Mouse (Mus musculus) limb, embryonic 13.5 days (tissue): ENCODE results near the gene Atp5f1. TPM values are rescaled to one million over a fixed set of nuclear protein-coding genes. Genes with fewer than 3 reads are reported as not detected.
"Not testable (repeated sequence)": the region's sequence is repeated elsewhere in the genome, so short reads cannot be mapped to it uniquely, and the experiment has no call there.

Experiments used
- ATAC-seq: fragments of 200-750 bp; cut with Nextera tagmentation; 2 replicates; pipeline ENCODE4 v1.8.0; 2017; ENCODE audit warnings: low read depth, moderate number of reproducible peaks, moderate TSS enrichment; ENCODE audit not compliant: low FRiP score
- H3K27ac ChIP-seq: fragments of 300-500 bp; sonication (generic); 2 replicates; pipeline ENCODE4 v1.5.1; 2015; ENCODE audit warnings: inconsistent platforms, mild to moderate bottlenecking, moderate library complexity
- H3K27me3 ChIP-seq: fragments of 300-500 bp; sonication (generic); 2 replicates; pipeline ENCODE4 v1.6.1; 2015; ENCODE audit warnings: mild to moderate bottlenecking, inconsistent platforms
- H3K36me3 ChIP-seq: fragments of 300-500 bp; sonication (generic); 2 replicates; pipeline ENCODE4 v1.6.1; 2015; ENCODE audit warnings: inconsistent platforms, mild to moderate bottlenecking, moderate library complexity
- H3K4me1 ChIP-seq: fragments of 300-500 bp; sonication (generic); 2 replicates; pipeline ENCODE4 v1.6.1; 2015; ENCODE audit warnings: inconsistent platforms
- H3K4me2 ChIP-seq: fragments of 300-500 bp; sonication (generic); replicated peaks from 2 replicates; pipeline ENCODE4 v1.6.1; 2015; ENCODE audit warnings: inconsistent platforms, mild to moderate bottlenecking, moderate library complexity
- H3K4me3 ChIP-seq: fragments of 300-500 bp; sonication (generic); 2 replicates; pipeline ENCODE4 v1.5.1; 2015; ENCODE audit warnings: moderate library complexity, mild to moderate bottlenecking, inconsistent platforms
- H3K9ac ChIP-seq: fragments of 300-500 bp; sonication (generic); 2 replicates; pipeline ENCODE4 v1.6.1; 2015; ENCODE audit warnings: mild to moderate bottlenecking, inconsistent platforms
- H3K9me3 ChIP-seq: fragments of 300-500 bp; sonication (generic); 2 replicates; pipeline ENCODE4 v1.6.1; 2016; ENCODE audit warnings: inconsistent platforms
- WGBS: fragments of 180-500 bp; shearing (Covaris S2); methylation state at CpG from one replicate; pipeline ENCODE4 v1.1.7; 2015; 5-methylcytosine and 5-hydroxymethylcytosine counted together
- polyA plus RNA-seq: library from polyadenylated mRNA; unstranded; fragments of >200 nt; fragmentation: Nextera tagmentation; extraction: Ambion mirVana; gene quantifications from 2 replicates; pipeline ENCODE4 v1.2.1, GENCODE M21; 2015

Atp5f1 gene
- 456 and 469 TPM in 2 replicates for polyA plus RNA-seq

DNA sequence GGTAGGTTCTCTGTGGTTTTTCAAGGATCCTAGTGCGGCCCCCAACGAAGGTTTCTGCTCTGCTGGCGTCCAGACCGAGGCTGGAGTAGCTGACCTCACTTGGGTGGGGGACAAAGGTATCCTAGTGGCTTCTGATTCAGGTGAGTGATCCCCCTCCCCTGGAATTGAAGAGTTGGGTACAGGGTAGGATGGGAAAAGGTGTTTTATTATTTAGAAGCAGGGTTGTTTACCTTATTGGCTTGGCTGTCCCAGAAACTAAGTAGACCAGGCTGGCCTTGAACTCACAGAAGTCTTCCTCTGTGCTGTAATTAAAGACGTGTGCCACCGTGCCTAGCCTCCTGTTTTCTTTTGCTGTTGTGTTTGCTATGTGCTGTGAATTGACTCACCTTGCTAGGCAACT lies at the start of gene Atp5f1:
TSS of gene Atp5f1 (minus strand) at position 101 of the 400 bp plus-strand sequence.
- Histone ChIP-seq H3K36me3 (peaks cover 53% of the 10 kb centered on the region), H3K27me3 (no peaks in the 10 kb centered on the region), H3K4me2 (peak within 1 kb of the TSS; percentile 89), H3K4me3 (peak within 1 kb of the TSS; percentile 95), H3K9ac (peak within 1 kb of the TSS; percentile 96), H3K27ac (peak within 1 kb of the TSS; percentile 79), H3K4me1 (peaks cover 32% of the 10 kb centered on the region), H3K9me3 (no peaks in the 10 kb centered on the region; the same call in 1 of the 2 replicates)
- no peak for ATAC-seq
- WGBS = 4% methylated on average over 6 of the region's 6 CpGs

GRCm38 (mm10) chr3:106003360-106003759 lies 43.5 kb upstream of the Atp5f1 start:
- H3K4me2 ChIP-seq, H3K9me3 ChIP-seq, H3K27ac ChIP-seq, H3K4me3 ChIP-seq, H3K4me1 ChIP-seq, ATAC-seq, H3K36me3 ChIP-seq, H3K27me3 ChIP-seq, H3K9ac ChIP-seq: not testable (repeated sequence)
- WGBS = 71% methylated on average over 10 of the region's 10 CpGs

GRCm38 (mm10) chr3:106001416-106002370 lies 41.8 kb upstream of the Atp5f1 start:
- Histone ChIP-seq H3K9ac (no peak overlapping the region), H3K4me1 (peaks cover 9% of the 10 kb centered on the region; the same call in 1 of the 2 replicates), H3K36me3 (no peaks in the 10 kb centered on the region), H3K4me3 (peak overlapping the region; percentile 19), H3K9me3 (no peaks in the 10 kb centered on the region), H3K27me3 (no peaks in the 10 kb centered on the region), H3K27ac (no peak overlapping the region), H3K4me2 (peak overlapping the region; percentile 50)
- WGBS = 21% methylated on average over 17 of the region's 17 CpGs
- peak; percentile 89 for ATAC-seq

GRCm38 (mm10) chr3:106000707-106001375 lies 40.9 kb upstream of the Atp5f1 start:
- no peak overlapping the region for H3K27ac ChIP-seq
- no peaks in the 10 kb centered on the region for H3K9me3 ChIP-seq
- H3K27me3 ChIP-seq = no peaks in the 10 kb centered on the region
- H3K4me2 ChIP-seq = peak overlapping the region; percentile 50
- no peaks in the 10 kb centered on the region for H3K36me3 ChIP-seq
- H3K4me1 ChIP-seq = peaks cover 9% of the 10 kb centered on the region; the same call in 1 of the 2 replicates
- no peak overlapping the region for H3K9ac ChIP-seq
- H3K4me3 ChIP-seq = peak overlapping the region; percentile 19
- ATAC-seq = no peak
- 17% methylated on average over 11 of the region's 11 CpGs for WGBS

DNA sequence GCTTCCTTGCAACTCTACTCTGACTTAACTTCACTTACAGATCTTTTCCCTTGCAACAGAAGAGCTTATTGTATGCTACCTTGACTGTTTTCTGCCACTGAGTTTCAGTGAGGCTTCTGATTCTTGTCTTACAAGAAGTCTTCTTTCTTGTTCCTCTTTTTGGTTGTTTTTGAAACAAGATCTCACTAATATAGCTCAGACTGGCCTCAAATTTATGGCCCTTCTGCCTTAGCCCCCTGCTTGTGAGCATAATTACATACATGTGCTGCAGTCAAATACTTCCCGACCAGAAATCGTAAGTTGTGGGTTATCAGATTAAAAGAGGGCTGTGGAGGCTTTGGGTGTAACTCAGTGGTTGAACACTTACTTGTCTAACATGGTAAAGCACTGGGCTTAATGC lies 34.8 kb upstream of the Atp5f1 start:
- Histone ChIP-seq H3K36me3 (no peaks in the 10 kb centered on the region), H3K9me3 (no peaks in the 10 kb centered on the region), H3K27ac (no peak overlapping the region), H3K4me3 (no peak overlapping the region), H3K4me2 (no peak overlapping the region), H3K9ac (no peak overlapping the region), H3K27me3 (no peaks in the 10 kb centered on the region), H3K4me1 (no peaks in the 10 kb centered on the region)
- no peak for ATAC-seq
- 13% methylated on average over 2 of the region's 2 CpGs for WGBS

GRCm38 (mm10) chr3:105991653-105992283 lies 31.9 kb upstream of the Atp5f1 start:
- ATAC-seq = peak; percentile 48
- 29% methylated on average over 4 of the region's 4 CpGs for WGBS
- H3K27me3 ChIP-seq = no peaks in the 10 kb centered on the region

GRCm38 (mm10) chr3:105989611-105990010 lies 29.7 kb upstream of the Atp5f1 start:
- not testable (repeated sequence) for H3K36me3 ChIP-seq, H3K27ac ChIP-seq, H3K4me1 ChIP-seq, H3K4me2 ChIP-seq, H3K4me3 ChIP-seq, H3K9ac ChIP-seq, ATAC-seq, H3K9me3 ChIP-seq, H3K27me3 ChIP-seq
- WGBS = 59% methylated on average over 5 of the region's 5 CpGs

More at GRCm38 (mm10) chr3:105991653-105992283, 31.9 kb upstream of the Atp5f1 start:
- no peak overlapping the region for H3K9ac ChIP-seq
- H3K36me3 ChIP-seq = no peaks in the 10 kb centered on the region
- H3K9me3 ChIP-seq = no peaks in the 10 kb centered on the region
- H3K4me2 ChIP-seq = no peak overlapping the region
- no peak overlapping the region for H3K4me3 ChIP-seq
- H3K4me1 ChIP-seq = no peaks in the 10 kb centered on the region
- H3K27ac ChIP-seq = no peak overlapping the region

DNA sequence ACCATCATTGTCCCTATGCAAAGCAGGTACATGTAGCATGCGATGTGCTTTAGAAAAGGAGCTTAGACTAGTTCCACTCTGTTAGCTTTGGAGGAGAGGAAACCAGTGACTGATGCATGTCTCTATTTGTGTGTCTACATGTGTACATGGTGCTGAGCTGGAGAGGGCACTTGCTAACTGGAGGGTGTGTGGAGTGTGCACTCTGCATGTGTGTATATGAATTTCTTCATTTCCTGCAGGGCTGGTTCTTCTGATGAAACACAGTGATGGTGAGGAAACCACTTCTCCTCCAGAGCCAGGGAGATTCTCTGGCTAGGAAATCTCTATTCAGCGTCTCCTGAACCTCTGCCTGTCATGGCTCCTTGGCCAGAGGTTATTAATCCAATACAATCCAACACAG lies 14.3 kb upstream of the Atp5f1 start:
- no peak for ATAC-seq
- Histone ChIP-seq H3K4me1 (no peaks in the 10 kb centered on the region), H3K36me3 (peaks cover 16% of the 10 kb centered on the region), H3K27ac (no peak overlapping the region), H3K4me2 (no peak overlapping the region), H3K9ac (no peak overlapping the region), H3K4me3 (no peak overlapping the region), H3K27me3 (no peaks in the 10 kb centered on the region), H3K9me3 (no peaks in the 10 kb centered on the region)
- WGBS = 79% methylated on average over 2 of the region's 2 CpGs

GRCm38 (mm10) chr3:105973411-105973810 lies 13.5 kb upstream of the Atp5f1 start, which contains the start of gene Ovgp1:
Ovgp1 (plus strand) TSS chr3:105973711.
- no peak for ATAC-seq
- 87% methylated on average over 3 of the region's 3 CpGs for WGBS
- Histone ChIP-seq H3K9ac (no peak within 1 kb of the TSS), H3K9me3 (no peaks in the 10 kb centered on the region), H3K27me3 (no peaks in the 10 kb centered on the region), H3K4me1 (no peaks in the 10 kb centered on the region), H3K27ac (no peak within 1 kb of the TSS), H3K4me3 (no peak within 1 kb of the TSS), H3K4me2 (no peak within 1 kb of the TSS), H3K36me3 (peaks cover 24% of the 10 kb centered on the region)

GRCm38 (mm10) chr3:105971831-105972446 lies 12.0 kb upstream of the Atp5f1 start:
- Histone ChIP-seq H3K4me2 (no peak overlapping the region), H3K36me3 (peaks cover 38% of the 10 kb centered on the region), H3K4me1 (no peaks in the 10 kb centered on the region), H3K27ac (no peak overlapping the region), H3K9ac (no peak overlapping the region), H3K27me3 (no peaks in the 10 kb centered on the region), H3K4me3 (no peak overlapping the region), H3K9me3 (no peaks in the 10 kb centered on the region)
- no peak for ATAC-seq
- WGBS = 80% methylated on average over 5 of the region's 5 CpGs

DNA sequence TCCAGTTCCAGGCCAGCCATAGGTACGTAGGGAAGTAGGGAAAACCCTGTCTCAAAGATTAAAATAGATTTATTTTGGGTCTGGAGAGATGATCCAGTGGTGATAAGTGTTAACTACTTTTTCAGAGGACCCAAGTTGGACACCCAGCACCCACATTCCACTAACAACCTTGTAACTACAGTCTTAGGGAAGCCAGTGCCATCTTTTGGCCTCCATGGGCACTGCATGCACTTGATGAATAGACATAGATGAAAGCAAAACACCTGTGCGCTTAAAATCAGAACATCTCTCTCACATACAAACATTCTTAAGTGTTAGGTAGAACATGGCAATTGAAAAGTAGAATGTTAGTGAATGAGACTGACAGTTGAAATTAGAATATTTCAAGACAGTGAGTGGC lies 801 bp upstream of the Atp5f1 start:
- Histone ChIP-seq H3K4me1 (peaks cover 32% of the 10 kb centered on the region), H3K9me3 (no peaks in the 10 kb centered on the region; the same call in 1 of the 2 replicates)
- WGBS = 100% methylated on average over 2 of the region's 2 CpGs

More for the DNA sequence above, 801 bp upstream of the Atp5f1 start:
- peak overlapping the region; percentile 89 for H3K4me2 ChIP-seq
- no peaks in the 10 kb centered on the region for H3K27me3 ChIP-seq
- H3K36me3 ChIP-seq = peaks cover 58% of the 10 kb centered on the region
- no peak for ATAC-seq
- H3K27ac ChIP-seq = no peak overlapping the region
- peak overlapping the region; percentile 95; the same call in 1 of the 2 replicates for H3K4me3 ChIP-seq
- peak overlapping the region; percentile 95; the same call in 1 of the 2 replicates for H3K9ac ChIP-seq
